Mouse (Mus musculus) adipose tissue, adult 10 weeks (tissue): ENCODE results near the gene Prlr. TPM values are rescaled to one million over a fixed set of nuclear protein-coding genes. Genes with fewer than 3 reads are reported as not detected.

ENCODE experiments used
- polyA plus RNA-seq: library from polyadenylated mRNA; stranded (reverse); fragments of 350-450 nt; fragmentation: Illumina TruSeq; extraction: RNeasy Lipid Tissue Mini Kit (QIAGEN cat#74804); gene quantifications from one replicate; pipeline ENCODE4 v1.2.3, GENCODE M21; 2014; ENCODE audit warnings: low read depth, low replicate concordance

Gene Prlr
- polyA plus RNA-seq: 8.7 TPM

GRCm38 (mm10) chr15:10177083-10177482, at the start of gene Prlr:
Prlr (plus strand) TSS chr15:10177238.

GRCm38 (mm10) chr15:10325080-10325479, 148.0 kb downstream of the Prlr start, which contains the start of gene Gm21973:
Gm21973 (plus strand) TSS chr15:10325380.

GRCm38 (mm10) chr15:10358039-10358948, 181.3 kb downstream of the Prlr start, which contains the start of gene Agxt2:
Agxt2 (plus strand) TSS chr15:10358532.

Other genes starting within 250 kb of the Prlr start
- gene Gm21973, start 148.1 kb downstream of the Prlr start, polyA plus RNA-seq: not detected
- gene Agxt2, start 181.3 kb downstream of the Prlr start, polyA plus RNA-seq: 0.67 TPM